Mouse (Mus musculus) left cerebral cortex, postnatal 10 days (tissue): ENCODE results near the gene Pnliprp2. TPM values are rescaled to one million over a fixed set of nuclear protein-coding genes. Genes with fewer than 3 reads are reported as not detected.

Experiments
- DNase-seq, 2 experiments: peaks; one replicate each; pipeline ENCODE4 v3.0.0; 2021 to 2022; ENCODE audit warnings: low spot score in 2 of 2, mixed read lengths in 1 of 2; ENCODE audit errors: extremely low spot score in 1 of 2
- intact Hi-C: fragments of 180-260 bp; cut with DNase I; formaldehyde crosslinking; loops from one replicate; pipeline ENCODE4 v1.15.1; 2025
- total RNA-seq, 2 experiments: library from RNA; stranded (reverse); gene quantifications; 2 replicates each; pipeline ENCODE4 v1.2.3; 2021

The Pnliprp2 gene
- not detected for total RNA-seq

DNA sequence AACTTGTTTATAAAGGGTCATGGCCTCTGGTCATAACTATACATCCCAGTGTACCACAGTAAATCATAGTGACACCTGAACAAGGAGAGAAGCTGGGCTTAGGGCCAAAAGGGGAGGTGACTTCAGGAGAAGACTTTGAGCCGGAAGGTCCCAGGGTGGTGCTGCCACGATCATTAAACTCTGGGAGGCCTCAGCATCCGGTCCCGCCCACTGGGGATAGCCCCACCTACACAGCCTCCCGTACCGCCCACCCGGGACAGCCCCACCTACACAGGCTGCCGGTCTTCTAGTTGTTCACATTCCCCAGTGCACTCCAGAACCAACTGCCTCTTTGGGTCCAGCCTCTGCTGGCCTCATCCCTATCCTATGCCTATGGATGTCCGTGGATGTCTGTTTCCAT is at the start of gene Pnliprp2:
Gene Pnliprp2, plus strand, starts transcription at position 297 of the 400 bp plus-strand sequence.
- intact Hi-C loops: no loop called here
- DNase-seq: peak in 1 of 2 experiments; percentile 42

- intact Hi-C loops: no loop called here
- no peak for DNase-seq
Measured at GRCm38 (mm10) chr19:58717925-58718324, 41.6 kb upstream of the Pnliprp2 start.

DNA sequence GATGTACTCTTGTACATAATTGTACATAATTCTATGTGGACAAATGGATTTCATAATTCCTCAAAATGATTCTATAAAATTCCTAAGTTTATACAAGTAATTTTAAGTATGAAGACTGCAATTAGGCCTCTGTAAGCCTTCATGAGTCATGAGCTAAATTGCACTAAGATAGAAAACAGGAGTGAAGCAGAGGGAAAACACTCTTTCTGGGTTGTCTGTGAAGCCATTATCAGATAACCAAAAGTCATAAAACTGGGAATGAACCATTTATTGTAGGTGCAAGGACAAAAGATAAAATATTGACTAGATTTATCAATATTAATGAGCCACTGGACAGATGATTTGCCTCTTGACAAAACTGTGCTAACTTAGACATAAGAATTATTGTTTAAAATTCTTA is 39.1 kb upstream of the Pnliprp2 start:
- DNase-seq: no peak
- intact Hi-C loops: no loop called here

GRCm38 (mm10) chr19:58726551-58726950 is 33.0 kb upstream of the Pnliprp2 start:
- intact Hi-C loops: no loop called here
- no peak for DNase-seq

- intact Hi-C loops: no loop called here
- DNase-seq: no peak
Measured at GRCm38 (mm10) chr19:58727756-58728155, 31.8 kb upstream of the Pnliprp2 start.

DNA sequence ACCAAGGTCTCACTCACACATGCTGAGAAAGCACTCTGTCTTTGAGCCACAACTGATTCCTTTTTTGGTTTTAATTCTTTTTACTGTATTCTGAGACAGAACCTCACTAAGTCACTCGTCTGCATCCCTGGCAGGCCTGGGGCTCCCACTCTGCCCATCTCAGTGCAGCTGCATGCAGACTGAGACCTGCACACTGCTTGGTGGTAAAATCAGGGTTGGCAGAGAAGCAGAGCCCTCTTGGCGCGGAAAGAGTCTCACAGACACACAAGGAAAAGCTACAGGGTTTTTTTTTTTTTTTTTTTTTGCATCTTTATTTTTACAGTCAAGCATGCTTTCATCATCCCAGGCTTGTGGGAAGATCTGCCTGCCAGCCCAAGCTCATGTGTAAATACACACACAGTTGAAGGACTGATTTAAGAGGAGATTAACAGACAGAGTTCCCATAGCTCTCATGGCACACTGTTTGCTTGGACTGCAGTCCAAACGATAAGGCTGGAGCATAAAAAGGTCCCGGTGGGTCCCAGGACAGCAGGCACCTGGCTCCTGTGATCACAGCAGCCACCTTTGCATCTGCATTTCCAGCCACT is 31.0 kb upstream of the Pnliprp2 start, which contains the start of gene Pnliprp1:
Gene Pnliprp1, plus strand, starts transcription at position 443 of the 587 bp plus-strand sequence.
- intact Hi-C loops: no loop called here
- DNase-seq: peak in 1 of 2 experiments; percentile 31

DNA sequence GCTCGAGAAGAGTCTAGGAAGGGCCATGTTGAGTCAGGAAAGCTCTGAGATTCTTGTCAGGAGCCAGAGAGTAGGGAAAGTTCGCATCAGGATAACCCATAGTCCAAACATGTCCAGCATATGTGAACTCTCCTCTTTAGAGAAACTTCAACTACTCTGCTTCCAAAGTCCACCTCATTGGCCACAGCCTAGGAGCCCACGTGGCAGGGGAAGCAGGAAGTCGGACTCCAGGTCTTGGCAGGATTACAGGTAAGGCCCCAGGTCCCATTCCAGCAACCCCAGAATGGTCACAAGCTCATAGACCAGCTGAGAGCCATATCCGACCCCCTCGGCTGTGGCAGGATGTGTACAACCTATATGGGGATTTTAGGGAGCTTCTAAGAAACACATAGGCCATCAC is 26.3 kb upstream of the Pnliprp2 start:
- no peak for DNase-seq
- intact Hi-C loops: no loop called here

GRCm38 (mm10) chr19:58738111-58738510 is 21.4 kb upstream of the Pnliprp2 start:
- intact Hi-C loops: no loop called here
- DNase-seq: no peak

DNA sequence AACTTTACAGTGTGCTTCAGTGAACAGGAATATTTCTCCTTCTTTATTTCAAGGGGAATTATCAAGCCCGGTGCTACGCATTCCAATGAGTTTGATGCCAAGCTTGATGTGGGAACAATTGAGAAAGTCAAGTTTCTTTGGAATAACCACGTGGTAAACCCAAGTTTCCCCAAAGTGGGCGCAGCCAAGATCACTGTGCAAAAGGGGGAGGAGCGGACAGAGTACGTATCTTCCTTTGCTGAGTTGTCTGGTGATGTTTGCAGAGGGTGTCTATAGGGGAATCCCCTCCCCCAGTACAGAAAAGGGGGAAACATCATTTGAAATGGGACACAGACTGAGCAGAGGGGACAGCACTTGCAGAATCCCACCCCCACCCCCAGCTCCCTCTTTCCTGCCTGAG is 18.5 kb upstream of the Pnliprp2 start:
- DNase-seq: no peak

DNA sequence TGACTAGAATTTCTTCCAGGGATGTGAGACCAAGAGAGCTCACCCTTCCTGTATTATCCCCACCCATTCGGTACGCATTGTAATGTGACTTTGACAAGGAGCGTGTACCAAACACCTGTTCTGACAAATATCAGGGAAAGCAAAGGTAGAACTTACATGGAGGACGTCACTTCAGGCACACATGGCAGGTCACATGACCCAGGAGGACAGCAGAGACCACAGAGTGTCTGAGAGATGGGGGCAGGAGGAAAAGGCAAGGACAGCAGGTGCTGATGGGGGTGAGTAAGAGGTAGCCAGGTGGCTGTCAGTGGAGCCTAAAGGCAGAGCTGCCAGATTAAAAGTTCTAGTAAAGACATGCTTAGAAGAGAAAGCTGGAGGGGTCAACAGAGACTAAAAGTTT is 16.8 kb upstream of the Pnliprp2 start:
- DNase-seq: no peak
- intact Hi-C loops: no loop called here

More for the DNA sequence above, 18.5 kb upstream of the Pnliprp2 start:
- intact Hi-C loops: no loop called here

- DNase-seq: no peak
- intact Hi-C loops: no loop called here
Measured at GRCm38 (mm10) chr19:58743736-58744135, 15.8 kb upstream of the Pnliprp2 start.

GRCm38 (mm10) chr19:58747498-58748000 is 12.0 kb upstream of the Pnliprp2 start:
- no peak for DNase-seq
- intact Hi-C loops: no loop called here

DNA sequence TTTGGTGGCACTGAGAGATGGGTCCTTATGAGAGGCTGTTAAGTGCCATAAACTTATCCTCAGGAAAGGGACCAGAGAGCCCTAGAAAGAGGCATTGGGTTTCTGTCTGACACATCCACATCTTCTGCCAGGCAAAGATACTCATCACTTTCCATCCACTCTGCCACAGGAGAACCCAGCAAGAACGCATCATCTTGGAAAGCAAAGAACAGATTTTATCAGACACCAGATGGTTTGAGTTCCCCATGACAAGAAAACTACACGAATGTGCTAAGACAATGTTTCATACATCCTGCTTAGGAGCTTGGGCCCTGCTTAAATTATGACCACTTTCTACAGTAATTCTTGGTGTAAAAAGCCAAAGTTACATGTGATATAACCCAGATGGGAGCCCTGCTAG is 8.7 kb upstream of the Pnliprp2 start:
- DNase-seq: no peak
- intact Hi-C loops: no loop called here

DNA sequence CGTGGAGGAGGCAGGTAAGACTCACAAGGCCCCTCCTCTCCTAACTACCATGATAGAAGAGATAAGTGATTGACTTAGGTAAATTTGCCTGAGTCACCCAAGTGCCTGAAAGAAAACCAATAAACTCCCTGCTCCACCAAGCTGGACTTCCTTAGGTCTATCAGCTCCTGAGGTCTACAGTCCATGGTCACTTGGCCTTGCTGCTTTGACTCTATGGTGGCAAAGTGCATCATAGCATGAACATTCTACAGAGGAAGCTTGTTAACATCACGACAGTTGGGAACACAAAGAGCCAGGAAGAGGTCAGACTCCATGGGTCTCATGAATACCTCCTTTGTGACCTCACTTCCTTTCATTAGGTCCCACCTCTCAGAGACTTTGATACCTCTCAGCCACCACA is 8.0 kb upstream of the Pnliprp2 start:
- intact Hi-C loops: no loop called here
- no peak for DNase-seq

DNA sequence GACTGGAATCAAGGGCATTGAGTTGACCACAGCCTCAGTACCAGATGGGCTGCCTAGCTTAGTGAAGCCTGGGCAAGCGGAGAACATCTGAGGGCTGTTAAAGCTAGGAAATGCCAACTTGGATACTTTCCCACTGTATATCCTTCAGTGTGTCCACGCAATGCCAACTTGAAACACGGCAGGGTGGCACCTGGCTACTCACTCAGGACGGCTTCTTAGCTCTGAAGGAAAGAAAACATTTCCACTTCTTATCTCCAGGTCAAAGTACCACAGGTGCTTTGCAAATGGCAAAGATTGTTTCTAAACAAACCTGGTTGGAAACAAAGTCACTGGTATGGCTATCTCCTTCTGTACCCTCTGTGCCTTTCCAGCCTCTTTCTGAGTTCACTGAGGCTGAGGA is 648 bp upstream of the Pnliprp2 start:
- DNase-seq: no peak
- intact Hi-C loops: no loop called here

- intact Hi-C loops: loop anchor here (2.0 kb wide), 1 partner anchor 142 kb away; no protein-coding TSS in a partner anchor
Measured at GRCm38 (mm10) chr19:58762316-58762715, 2.8 kb downstream of the Pnliprp2 start.

GRCm38 (mm10) chr19:58762848-58763541 is 3.5 kb downstream of the Pnliprp2 start:
- intact Hi-C loops: loop anchor here (2.0 kb wide), 1 partner anchor 142 kb away; no protein-coding TSS in a partner anchor
- peak; percentile 61 to 83 for DNase-seq

More at GRCm38 (mm10) chr19:58762316-58762715, 2.8 kb downstream of the Pnliprp2 start:
- no peak for DNase-seq

- no peak for DNase-seq
- intact Hi-C loops: no loop called here
Measured at GRCm38 (mm10) chr19:58767329-58767728, 7.8 kb downstream of the Pnliprp2 start.

- intact Hi-C loops: no loop called here
- DNase-seq: no peak
Measured at GRCm38 (mm10) chr19:58776461-58776860, 16.9 kb downstream of the Pnliprp2 start.

GRCm38 (mm10) chr19:58781566-58781965 is 22.0 kb downstream of the Pnliprp2 start:
- DNase-seq: no peak
- intact Hi-C loops: no loop called here
